Mouse (Mus musculus) kidney, embryonic 16.5 days (tissue): Measurements from ENCODE around the gene Cdhr5. TPM values are rescaled to one million over a fixed set of nuclear protein-coding genes. Genes with fewer than 3 reads are reported as not detected.

Experiments
- ATAC-seq: fragments of 200-750 bp; cut with Nextera tagmentation; 2 replicates; pipeline ENCODE4 v1.8.0; 2017; ENCODE audit warnings: moderate TSS enrichment; ENCODE audit not compliant: low FRiP score, low TSS enrichment
- H3K27ac ChIP-seq: fragments of 300-500 bp; sonication (generic); 2 replicates; pipeline ENCODE4 v1.5.1; 2014; ENCODE audit warnings: low read length
- H3K27me3 ChIP-seq: fragments of 300-500 bp; sonication (generic); 2 replicates; pipeline ENCODE4 v1.6.1; 2014; ENCODE audit warnings: low read length, control low read depth, mixed read lengths; ENCODE audit not compliant: insufficient read depth
- H3K36me3 ChIP-seq: fragments of 300-500 bp; sonication (generic); 2 replicates; pipeline ENCODE4 v1.6.1; 2014; ENCODE audit warnings: low read length, control low read depth, mixed read lengths; ENCODE audit not compliant: insufficient read depth
- H3K4me1 ChIP-seq: fragments of 300-500 bp; sonication (generic); 2 replicates; pipeline ENCODE4 v1.6.1; 2014; ENCODE audit warnings: low read length, control low read depth, mixed read lengths; ENCODE audit not compliant: insufficient read depth
- H3K4me2 ChIP-seq: fragments of 300-500 bp; sonication (generic); replicated peaks from 2 replicates; pipeline ENCODE4 v1.6.1; 2014; ENCODE audit warnings: low read depth, low read length
- H3K4me3 ChIP-seq: fragments of 300-500 bp; sonication (generic); 2 replicates; pipeline ENCODE4 v1.5.1; 2014; ENCODE audit warnings: mild to moderate bottlenecking, low read length
- H3K9ac ChIP-seq: fragments of 300-500 bp; sonication (generic); replicated peaks from 2 replicates; pipeline ENCODE4 v1.6.1; 2014; ENCODE audit warnings: low read length
- H3K9me3 ChIP-seq: fragments of 300-500 bp; sonication (generic); 2 replicates; pipeline ENCODE4 v1.6.1; 2016; ENCODE audit warnings: low read length, control low read depth
- WGBS: fragments of 180-500 bp; shearing (Covaris S2); extraction: QIAGEN DNeasy Blood & Tissue Kit; methylation state at CpG from one replicate; pipeline ENCODE4 v1.1.7; 2014; 5-methylcytosine and 5-hydroxymethylcytosine counted together
- polyA plus RNA-seq: library from polyadenylated mRNA; unstranded; fragments of >200 nt; fragmentation: Nextera tagmentation; extraction: Ambion mirVana; gene quantifications from 2 replicates; pipeline ENCODE4 v1.2.1, GENCODE M21; 2015

Gene Cdhr5
- polyA plus RNA-seq, 1 experiment from 2014 or later = 16.3 TPM

GRCm38 (mm10) chr7:141278766-141279590 lies 2.4 kb upstream of the Cdhr5 start, which contains the start of gene Sct:
Gene Sct (minus strand): TSS chr7:141279133.
- WGBS = 2% methylated on average over 46 of the region's 46 CpGs
- H3K9ac ChIP-seq = peak within 1 kb of the TSS; percentile 63
- no peaks in the 10 kb centered on the region for H3K9me3 ChIP-seq
- peak within 1 kb of the TSS; percentile 52 for H3K4me3 ChIP-seq
- peaks cover 31% of the 10 kb centered on the region for H3K4me1 ChIP-seq
- ATAC-seq = peak; percentile 66
- H3K4me2 ChIP-seq = peak within 1 kb of the TSS; percentile 95
- H3K27me3 ChIP-seq = no peaks in the 10 kb centered on the region
- H3K36me3 ChIP-seq = no peaks in the 10 kb centered on the region
- no peak within 1 kb of the TSS; the same call in 1 of the 2 replicates for H3K27ac ChIP-seq

- Histone ChIP-seq H3K27me3 (no peaks in the 10 kb centered on the region), H3K4me1 (peaks cover 31% of the 10 kb centered on the region), H3K9ac (no peak overlapping the region; the same call in 1 of the 2 replicates), H3K27ac (no peak overlapping the region), H3K4me2 (peak overlapping the region; percentile 95; the same call in 1 of the 2 replicates), H3K9me3 (no peaks in the 10 kb centered on the region), H3K4me3 (peak overlapping the region; percentile 52), H3K36me3 (no peaks in the 10 kb centered on the region)
- WGBS = 69% methylated on average over 11 of the region's 11 CpGs
- no peak for ATAC-seq
These were observed 1.4 kb upstream of the Cdhr5 start for GRCm38 (mm10) chr7:141277701-141278678.

GRCm38 (mm10) chr7:141275356-141275755 lies 1.2 kb downstream of the Cdhr5 start:
- Histone ChIP-seq H3K4me1 (peaks cover 31% of the 10 kb centered on the region), H3K27me3 (no peaks in the 10 kb centered on the region), H3K36me3 (no peaks in the 10 kb centered on the region), H3K9me3 (no peaks in the 10 kb centered on the region), H3K9ac (no peak overlapping the region; the same call in 1 of the 2 replicates), H3K4me2 (no peak overlapping the region), H3K27ac (no peak overlapping the region), H3K4me3 (no peak overlapping the region)
- WGBS = 77% methylated on average over 9 of the region's 9 CpGs
- ATAC-seq = no peak

- Histone ChIP-seq H3K4me2 (no peak overlapping the region), H3K9ac (no peak overlapping the region), H3K27me3 (no peaks in the 10 kb centered on the region), H3K36me3 (no peaks in the 10 kb centered on the region), H3K4me3 (no peak overlapping the region), H3K27ac (no peak overlapping the region), H3K9me3 (no peaks in the 10 kb centered on the region), H3K4me1 (peaks cover 6% of the 10 kb centered on the region)
- no peak for ATAC-seq
- WGBS = 82% methylated on average over 3 of the region's 3 CpGs
These were observed 6.0 kb downstream of the Cdhr5 start for GRCm38 (mm10) chr7:141270631-141271030.

- H3K27me3 ChIP-seq = no peaks in the 10 kb centered on the region
- 0 out of 2 replicates have a peak, but pooled peaks cover 1% of the 10 kb centered on the region for H3K36me3 ChIP-seq
- H3K9me3 ChIP-seq = no peaks in the 10 kb centered on the region
- peaks cover 14% of the 10 kb centered on the region for H3K4me1 ChIP-seq
- no peak overlapping the region for H3K4me3 ChIP-seq
- WGBS = 81% methylated on average over 14 of the region's 14 CpGs
- H3K27ac ChIP-seq = no peak overlapping the region
- no peak overlapping the region for H3K9ac ChIP-seq
- H3K4me2 ChIP-seq = no peak overlapping the region
- no peak for ATAC-seq
These were observed 7.4 kb downstream of the Cdhr5 start for GRCm38 (mm10) chr7:141269273-141269545.

GRCm38 (mm10) chr7:141268466-141269272 lies 7.9 kb downstream of the Cdhr5 start:
- Histone ChIP-seq H3K4me1 (peaks cover 14% of the 10 kb centered on the region), H3K9me3 (no peaks in the 10 kb centered on the region), H3K4me2 (no peak overlapping the region), H3K9ac (no peak overlapping the region), H3K27ac (no peak overlapping the region), H3K27me3 (no peaks in the 10 kb centered on the region), H3K4me3 (no peak overlapping the region), H3K36me3 (peaks cover 7% of the 10 kb centered on the region)
- 76% methylated on average over 24 of the region's 24 CpGs for WGBS
- no peak for ATAC-seq

- Histone ChIP-seq H3K27me3 (no peaks in the 10 kb centered on the region), H3K9ac (peak within 1 kb of the TSS; percentile 63), H3K4me1 (peaks cover 14% of the 10 kb centered on the region), H3K36me3 (peaks cover 34% of the 10 kb centered on the region), H3K4me3 (peak within 1 kb of the TSS; percentile 57), H3K9me3 (no peaks in the 10 kb centered on the region), H3K27ac (no peak within 1 kb of the TSS), H3K4me2 (peak within 1 kb of the TSS; percentile 78)
- 4% methylated on average over 25 of the region's 25 CpGs for WGBS
- peak; percentile 67 for ATAC-seq
These were observed 10.6 kb downstream of the Cdhr5 start, which contains the start of gene Irf7 for GRCm38 (mm10) chr7:141265739-141266561. Gene Irf7 (minus strand): TSS chr7:141266481.

GRCm38 (mm10) chr7:141265411-141265738 lies 11.2 kb downstream of the Cdhr5 start:
- Histone ChIP-seq H3K4me1 (peaks cover 14% of the 10 kb centered on the region), H3K4me2 (peak overlapping the region; percentile 78), H3K9me3 (no peaks in the 10 kb centered on the region), H3K36me3 (peaks cover 40% of the 10 kb centered on the region), H3K27ac (no peak overlapping the region), H3K9ac (no peak overlapping the region), H3K27me3 (no peaks in the 10 kb centered on the region), H3K4me3 (peak overlapping the region; percentile 57; the same call in 1 of the 2 replicates)
- 41% methylated on average over 11 of the region's 11 CpGs for WGBS
- ATAC-seq = peak; percentile 21
